Mouse (Mus musculus) cerebellum, adult 2 months (tissue): ENCODE data around the gene Nedd1.

Experiments
- CTCF ChIP-seq: fragments of 200-500 bp; IDR thresholded peaks from 2 replicates; pipeline ENCODE4 v1.5.1; 2011; ENCODE audit warnings: low read depth, mild to moderate bottlenecking, control low read depth, low read length, moderate library complexity, borderline replicate concordance; ENCODE audit not compliant: insufficient read depth
- POLR2A ChIP-seq: fragments of 200-500 bp; IDR thresholded peaks from 2 replicates; pipeline ENCODE4 v1.6.1; 2011; ENCODE audit warnings: low read length, control low read depth, borderline replicate concordance; ENCODE audit not compliant: insufficient read depth

GRCm38 (mm10) chr10:92647691-92648090, 74.5 kb downstream of the Nedd1 start:
- no peak for TF ChIP-seq CTCF
- TF ChIP-seq POLR2A = no peak
